Mouse (Mus musculus) heart, postnatal 4 days (tissue): ENCODE measurements around the gene Adamtsl5. TPM values are rescaled to one million over a fixed set of nuclear protein-coding genes. Genes with fewer than 3 reads are reported as not detected.
"Not testable (repeated sequence)": the region's sequence is repeated elsewhere in the genome, so short reads cannot be mapped to it uniquely, and the experiment has no call there.

Experiments used
- DNase-seq: peaks from one replicate; pipeline ENCODE4 v3.0.0; 2021
- total RNA-seq, 2 experiments: library from RNA; stranded (reverse); gene quantifications; 2 replicates each; pipeline ENCODE4 v1.2.3; 2021

The Adamtsl5 gene
- total RNA-seq, 2 experiments from 2014 or later, result 32.8 to 34.2 TPM

DNA sequence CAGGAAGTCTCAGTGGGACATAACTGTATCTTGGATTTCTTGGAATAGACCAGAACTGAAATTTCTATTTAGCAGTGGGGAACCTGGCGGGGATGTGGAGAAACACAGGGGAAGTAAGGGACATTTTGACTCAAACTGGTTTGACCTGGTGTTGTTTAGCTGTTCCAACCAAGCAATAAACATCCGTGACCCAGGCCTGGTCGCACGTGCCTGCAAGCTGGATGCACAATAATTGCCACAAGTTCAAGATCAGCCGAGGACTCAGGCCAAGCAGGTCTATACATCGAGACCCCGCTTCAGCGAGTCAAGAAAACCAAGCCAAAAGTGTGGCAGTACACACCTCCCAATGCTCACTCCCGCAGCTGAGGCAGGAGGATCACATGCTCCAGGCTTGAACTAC lies 23.8 kb upstream of the Adamtsl5 start:
- DNase-seq, result no peak

DNA sequence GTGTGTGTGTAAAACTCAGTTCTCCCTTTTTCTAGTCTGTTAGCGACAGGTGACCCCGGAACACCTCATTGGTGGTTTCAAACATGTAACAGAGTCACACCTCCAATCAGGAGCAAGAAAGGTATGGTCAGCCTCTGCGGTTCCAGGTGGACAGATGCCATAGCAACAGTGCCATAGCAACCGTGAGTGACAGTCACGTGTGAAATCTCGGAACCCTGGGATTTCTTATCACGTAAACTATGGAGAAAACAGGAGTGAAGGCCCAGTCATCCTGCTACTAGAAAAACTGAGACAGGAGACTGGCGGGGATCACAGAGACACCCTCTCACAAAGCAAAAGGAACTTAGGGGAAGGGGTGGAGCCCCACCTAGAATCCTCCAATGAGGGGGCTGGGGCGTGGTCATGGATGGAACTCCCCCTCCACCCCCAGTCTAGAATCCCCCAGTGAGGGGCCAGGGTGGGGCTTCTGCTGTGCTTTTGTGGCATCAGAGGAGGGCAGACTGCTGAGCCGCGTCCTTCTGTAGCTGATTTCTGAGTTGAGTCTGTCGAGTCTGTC lies 23.3 kb upstream of the Adamtsl5 start:
- DNase-seq, result no peak

DNA sequence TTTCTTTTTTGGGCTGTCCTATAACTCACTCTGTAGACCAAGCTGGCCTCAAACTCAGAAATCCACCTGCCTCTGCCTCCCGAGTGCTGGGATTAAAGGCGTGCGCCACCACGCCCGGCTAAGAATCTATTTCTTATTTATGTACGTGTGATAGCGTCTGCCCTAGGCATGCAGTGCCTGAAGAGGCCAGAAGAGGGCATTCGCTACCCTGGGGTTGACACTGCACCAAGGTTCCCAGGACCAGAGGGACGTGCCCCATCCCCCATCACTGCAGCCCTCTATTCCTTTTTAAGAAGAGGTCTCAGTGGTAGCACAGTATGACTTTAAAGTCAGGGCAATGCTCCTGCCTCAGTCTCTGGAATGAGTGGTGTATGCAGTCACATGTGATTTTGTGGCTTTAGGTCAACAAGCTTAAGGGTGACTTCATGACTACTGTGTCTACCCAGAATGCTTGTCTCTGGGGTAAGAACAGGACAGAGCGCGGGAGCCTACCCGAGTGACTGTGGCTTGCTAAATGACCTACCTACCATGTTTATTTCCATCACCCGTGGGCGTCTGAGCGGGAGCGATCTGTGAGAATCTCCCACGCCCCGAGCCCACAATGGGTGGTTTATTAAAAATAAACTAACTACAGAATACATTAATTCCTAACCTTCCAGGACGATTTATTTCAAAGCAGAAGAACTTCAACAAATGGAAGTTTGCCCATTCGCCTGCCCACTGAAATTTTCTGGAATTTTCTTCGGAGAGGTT lies 22.0 kb upstream of the Adamtsl5 start:
- no peak for DNase-seq

DNA sequence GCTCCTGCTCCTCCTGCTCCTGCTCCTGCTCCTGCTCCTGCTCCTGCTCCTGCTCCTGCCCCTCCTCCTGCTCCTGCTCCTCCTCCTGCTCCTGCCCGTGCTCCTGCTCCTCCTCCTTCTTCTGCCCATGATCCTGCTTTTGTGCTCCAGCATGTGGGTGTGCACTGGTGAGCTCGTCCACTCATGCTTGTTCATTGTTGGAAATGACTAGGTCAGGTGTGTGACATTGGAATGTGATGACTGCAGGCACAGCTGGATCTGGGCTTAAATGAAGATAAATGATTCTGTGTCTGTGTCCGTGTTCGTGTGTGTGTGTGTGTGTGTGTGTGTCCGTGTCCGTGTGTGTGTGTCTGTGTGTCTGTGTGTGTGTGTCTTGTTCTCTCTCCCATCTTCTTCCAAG lies 20.2 kb upstream of the Adamtsl5 start:
- DNase-seq, result no peak

DNA sequence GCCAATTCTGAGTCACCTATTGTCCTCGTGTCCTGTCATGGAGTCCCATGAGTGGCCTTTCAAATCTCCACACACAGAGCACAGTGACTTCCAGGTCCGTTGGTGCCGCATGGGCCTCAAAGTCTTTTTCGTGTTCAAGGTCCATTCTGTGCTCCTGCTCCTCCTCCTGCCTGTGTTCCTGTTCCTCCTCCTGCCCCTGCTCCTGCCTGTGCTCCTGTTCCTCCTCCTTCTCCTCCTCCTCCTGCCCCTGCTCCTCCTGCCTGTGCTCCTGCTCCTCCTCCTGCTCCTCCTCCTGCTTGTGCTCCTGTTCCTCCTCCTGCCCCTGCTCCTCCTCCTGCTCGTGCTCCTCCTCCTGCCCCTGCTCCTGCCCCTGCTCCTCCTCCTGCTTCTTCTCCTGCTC lies 19.7 kb upstream of the Adamtsl5 start:
- no peak for DNase-seq

DNA sequence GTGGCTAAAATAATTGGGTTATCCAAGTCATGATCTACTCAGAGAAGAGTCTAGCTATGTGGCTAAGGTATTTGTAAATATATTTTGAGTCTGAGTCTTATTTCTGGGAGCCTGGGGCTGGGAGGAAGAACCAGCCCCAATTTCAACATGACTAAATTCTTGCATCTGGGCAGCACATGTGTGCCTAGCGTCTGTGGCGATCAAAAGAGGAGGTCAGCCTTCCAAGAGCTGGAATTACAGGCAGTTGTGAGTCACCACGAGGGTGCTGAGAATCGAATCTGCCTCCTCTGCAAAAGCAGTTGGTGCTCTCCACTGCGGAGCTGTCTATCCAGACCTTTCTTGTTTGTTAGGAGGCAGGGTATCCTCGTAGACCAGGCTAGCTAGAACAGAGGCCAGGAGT lies 17.5 kb upstream of the Adamtsl5 start:
- DNase-seq, result no peak

DNA sequence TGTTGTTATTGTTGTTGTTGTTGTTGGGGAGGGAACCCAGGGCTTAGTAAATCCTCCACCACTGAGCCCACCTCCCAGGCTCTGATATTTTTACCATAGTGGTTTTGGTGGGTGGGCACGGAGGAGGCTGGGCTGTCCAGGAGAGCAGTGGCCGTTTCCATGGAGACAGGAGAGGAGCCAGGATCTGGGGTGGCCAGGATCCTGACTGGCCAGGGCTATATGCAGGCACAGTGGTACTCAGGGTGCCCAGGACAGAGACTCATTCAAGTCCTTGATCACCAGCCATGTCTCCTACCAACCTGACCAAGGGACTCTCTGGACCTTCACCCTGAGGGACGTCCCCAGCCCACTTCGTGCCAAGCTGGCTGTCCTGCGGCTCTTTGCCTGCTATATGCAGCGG lies 15.5 kb upstream of the Adamtsl5 start:
- DNase-seq, result no peak

DNA sequence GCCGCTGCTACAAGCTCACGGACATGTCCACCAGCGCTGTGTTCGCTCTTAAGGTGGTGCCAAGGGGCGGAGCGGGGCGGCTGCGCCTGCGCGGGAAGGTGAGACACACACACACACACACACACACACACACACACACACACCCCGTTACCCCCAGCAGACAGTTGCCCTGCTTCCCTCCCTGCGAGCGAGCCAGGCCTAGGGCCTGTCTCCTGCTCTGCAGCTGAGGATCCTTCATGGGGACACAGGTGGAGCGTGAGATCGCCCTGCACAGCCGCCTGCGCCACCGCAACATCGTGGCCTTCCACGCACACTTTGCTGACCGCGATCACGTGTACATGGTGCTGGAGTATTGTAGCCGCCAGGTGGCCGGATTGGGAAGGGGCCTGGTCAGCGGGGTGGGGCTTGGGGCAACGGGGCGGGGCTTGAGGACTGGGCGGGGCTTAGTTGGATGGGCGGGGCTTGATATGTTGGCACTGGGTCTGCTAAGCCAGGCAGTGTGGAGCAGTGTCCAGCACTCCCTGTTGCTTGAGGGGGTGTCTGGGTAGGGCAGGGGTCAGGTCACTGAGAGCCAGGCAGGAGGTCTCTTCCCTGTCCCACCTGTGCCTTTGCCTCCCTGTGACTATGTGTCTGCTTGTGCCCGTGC lies 9.9 kb upstream of the Adamtsl5 start:
- peak; percentile 39 for DNase-seq

DNA sequence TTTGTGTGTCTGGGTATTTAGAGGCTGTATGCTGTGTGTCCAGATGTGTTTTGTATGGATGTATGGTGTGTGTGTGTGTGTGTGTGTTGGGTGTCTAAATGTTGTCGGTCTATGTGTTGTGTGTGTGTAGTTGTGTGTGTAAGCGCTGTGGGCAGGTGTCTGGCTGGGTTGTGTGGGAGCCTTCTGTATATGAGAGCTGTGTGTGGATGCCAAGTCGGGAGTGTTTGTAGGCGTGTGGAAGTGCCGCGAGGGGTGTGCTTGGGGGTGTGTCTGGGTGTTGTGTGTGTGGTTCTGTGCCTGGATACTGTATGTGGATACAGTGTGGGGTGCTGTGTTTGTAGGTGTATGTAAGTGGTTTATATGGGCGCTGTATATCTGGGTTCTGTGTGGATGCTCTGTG lies 9.1 kb upstream of the Adamtsl5 start:
- DNase-seq, result no peak

DNA sequence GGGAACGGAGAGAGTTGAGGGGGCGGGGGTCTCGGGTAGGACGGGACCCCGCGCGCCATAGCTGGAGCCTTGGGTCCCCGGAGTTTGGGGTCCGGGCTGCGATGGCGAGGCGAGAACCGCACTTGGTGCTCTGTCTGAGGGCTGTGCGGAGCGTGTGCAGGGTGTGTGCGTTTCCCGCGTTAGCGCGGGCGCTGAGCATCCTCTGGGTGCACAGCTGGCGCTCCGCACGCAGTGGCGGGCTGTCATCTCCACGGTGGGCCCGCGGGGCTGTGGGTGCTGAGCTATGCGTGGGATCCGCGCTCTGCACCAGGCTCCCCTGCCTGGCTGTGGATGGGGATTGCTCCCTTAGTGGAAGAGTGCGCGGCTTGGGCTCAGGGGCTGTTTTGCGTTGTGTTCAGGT lies 8.5 kb upstream of the Adamtsl5 start:
- no peak for DNase-seq

DNA sequence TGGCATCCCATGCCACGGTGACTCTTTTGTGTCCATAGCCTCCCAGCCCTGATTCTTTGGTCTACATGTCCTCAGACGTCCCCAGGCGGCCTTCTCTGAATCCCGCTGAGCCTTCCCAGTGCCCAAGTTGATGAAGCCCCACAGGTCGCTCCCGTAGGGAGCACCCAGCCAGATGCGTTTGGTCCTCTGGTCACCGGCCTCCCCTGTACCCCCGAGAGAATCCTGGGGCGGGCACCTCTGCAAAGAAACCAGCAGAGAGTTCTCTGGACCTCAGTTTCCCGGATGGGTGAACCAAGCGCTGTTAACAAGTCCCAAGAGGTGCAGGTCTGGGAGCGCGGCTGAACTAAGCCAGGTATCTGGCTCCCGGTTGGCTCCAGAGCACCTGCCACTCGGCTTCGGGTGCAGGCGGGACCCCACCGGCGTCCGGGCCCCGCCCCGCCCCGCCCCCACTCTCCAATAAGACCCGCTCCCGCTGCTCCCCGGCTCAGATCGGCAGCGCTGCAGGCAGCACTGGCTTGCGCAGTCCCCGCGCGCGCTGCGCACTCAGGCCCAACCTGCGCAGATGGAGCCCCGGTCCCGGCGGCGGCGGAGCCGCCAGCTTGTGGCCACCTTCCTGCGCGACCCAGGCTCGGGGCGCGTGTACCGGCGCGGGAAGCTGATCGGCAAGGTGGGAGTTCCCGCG lies 7.9 kb upstream of the Adamtsl5 start, which contains the start of gene Plk5:
Gene Plk5 (plus strand): TSS at position 459 of the 682 bp plus-strand sequence.
- DNase-seq, result no peak

DNA sequence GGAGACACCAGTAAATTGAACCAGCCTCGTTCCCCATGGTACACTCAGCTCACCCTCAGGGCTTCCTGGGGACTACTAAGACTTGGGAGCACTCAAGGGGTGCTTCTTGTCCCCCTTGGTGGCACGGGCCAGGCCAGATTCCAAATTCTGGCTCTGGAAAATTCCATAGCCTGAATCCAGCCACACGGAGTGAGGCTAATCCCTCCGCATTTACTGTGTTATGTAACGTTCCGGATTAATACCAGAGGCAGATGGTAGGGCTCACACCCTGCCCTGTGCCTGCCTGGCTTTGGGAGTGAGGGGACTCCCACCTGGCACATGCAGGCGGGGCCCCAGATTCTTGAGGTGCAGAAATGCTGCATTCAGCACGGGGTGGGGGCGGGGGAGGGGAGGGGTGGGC lies 7.2 kb upstream of the Adamtsl5 start:
- no peak for DNase-seq

DNA sequence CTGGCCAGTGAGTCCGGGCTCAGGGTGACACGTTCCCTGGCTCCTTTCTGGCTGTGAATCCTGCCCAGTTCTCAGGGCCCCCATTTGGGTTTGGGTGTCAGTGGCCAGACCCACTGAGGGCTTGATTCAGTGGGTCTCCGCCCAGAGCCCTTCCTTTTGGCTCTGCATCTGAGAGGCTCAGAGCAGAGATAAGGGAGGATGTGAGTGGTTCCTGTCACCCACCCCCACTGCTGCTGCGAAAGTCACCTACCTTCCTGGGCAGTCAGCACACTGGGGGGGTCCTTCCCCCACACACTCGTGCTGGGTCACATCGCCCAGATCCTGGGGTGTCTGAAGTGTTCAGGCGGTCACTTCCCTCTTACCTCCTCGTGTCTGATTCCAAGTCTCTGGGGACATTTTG lies 4.5 kb upstream of the Adamtsl5 start:
- DNase-seq, result no peak

DNA sequence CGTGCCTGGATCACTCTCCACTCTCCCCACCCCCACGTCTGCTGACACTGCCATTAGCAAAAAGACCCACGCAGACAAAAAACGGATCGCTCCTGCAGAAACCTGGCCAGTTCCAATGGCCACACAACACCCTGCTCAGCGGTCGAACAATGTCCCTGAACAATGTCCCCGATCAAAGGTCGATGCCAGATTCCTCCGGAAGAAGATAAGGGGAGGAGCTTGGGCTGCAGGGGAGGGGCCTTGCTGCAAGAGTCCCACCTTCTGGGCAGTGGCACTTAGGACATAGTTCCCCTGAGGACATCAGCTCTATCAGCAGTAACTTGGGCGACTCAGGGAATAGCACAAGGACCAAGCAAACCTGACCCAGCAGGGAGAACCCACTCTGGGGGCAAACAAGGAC lies 3.7 kb upstream of the Adamtsl5 start:
- DNase-seq, result no peak

DNA sequence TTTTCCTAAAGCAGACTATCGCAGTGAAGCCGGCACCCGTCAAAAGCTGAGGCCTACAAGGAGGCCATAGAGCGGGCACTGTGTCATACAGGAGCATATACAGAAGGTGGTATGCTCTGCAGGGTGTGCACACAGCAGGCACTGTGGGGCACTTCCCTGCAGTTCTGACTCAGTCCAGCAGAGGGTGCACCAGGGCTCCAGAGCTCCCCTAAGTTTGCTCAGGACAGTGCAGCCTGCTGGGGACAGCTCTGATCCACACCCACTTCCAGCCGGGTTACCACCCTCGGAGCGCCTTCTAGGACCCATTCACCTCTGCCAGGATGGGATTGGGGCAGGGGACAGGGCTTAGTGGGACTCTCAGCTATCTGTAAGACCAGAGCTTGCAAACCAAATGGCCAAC lies 2.1 kb upstream of the Adamtsl5 start:
- peak; percentile 95 for DNase-seq

DNA sequence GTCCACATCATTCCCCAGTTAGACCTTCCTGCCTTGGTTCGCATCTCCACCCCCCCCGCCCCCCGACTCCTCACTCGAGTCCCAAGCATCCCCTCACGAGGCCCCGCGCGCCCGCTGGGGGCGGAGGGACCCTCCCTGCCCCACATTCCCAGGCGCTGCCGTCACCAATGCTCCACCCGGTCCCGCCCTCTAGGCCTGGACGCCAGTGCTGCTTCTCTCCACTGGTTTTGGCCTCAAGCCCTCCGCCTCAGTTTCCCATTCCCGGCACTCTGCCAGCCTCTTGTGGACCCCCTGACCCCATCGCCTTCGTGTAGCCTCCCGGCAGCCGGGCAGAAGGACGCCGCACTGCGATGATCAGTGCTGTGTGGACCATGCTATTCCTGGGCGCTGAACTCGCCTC lies 769 bp upstream of the Adamtsl5 start:
- DNase-seq, result peak; percentile 63

DNA sequence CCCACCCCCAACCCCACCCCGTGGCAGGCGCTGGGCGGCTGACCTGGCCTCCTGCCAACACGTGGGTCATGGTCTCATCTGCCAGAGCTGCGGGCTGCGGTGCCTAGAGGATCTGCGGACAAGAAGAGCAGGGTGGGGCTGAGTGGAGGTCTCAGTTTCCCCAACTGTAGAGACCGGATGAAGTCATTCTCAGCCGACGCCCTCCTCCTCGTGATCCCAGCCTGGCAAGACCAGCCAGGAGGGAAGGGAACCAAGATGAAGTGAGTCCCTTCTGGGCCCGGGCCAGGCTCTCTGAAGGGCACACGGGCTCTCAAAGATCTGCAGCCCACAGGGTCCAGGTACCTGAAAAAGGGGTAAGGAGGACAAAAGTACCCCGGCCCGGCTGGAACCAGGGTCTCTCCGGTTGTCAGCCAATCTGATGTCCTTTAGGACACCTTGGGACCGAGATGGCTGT lies 671 bp downstream of the Adamtsl5 start:
- DNase-seq, result peak; percentile 45

DNA sequence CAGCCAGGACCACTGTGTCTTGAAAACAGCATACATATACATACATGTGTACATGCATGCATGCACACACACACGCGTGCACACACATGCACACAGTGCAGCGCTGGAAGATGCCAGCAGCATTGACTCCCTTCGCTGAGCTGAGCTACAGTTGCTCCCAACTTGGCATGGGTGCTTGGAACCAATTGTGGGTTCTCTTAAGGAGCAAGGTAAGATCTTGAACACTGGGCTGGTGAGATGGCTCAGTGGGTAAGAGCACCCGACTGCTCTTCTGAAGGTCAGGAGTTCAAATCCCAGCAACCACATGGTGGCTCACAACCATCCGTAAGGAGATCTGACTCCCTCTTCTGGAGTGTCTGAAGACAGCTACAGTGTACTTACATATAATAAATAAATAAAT lies 2.3 kb downstream of the Adamtsl5 start:
- not testable (repeated sequence) for DNase-seq

DNA sequence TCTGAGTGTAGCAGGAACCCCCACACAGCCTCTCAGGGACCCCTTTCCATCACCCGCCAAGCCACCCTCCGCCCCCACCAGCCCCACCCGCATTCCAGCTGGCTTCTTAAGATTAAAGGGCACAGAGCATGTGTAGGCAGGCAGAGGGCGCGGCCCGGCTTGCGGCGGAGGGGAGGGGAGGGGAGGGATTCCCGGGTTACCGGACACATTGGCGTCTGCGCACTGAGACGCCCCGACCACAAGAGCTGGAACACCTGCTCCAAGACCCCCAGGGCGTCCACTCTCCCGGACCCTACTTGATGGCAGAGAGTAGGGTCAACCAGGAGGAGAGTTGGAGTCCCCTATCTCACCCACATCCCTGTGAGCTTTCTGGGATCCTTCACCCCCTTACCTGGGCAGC lies 3.1 kb downstream of the Adamtsl5 start:
- DNase-seq, result no peak

DNA sequence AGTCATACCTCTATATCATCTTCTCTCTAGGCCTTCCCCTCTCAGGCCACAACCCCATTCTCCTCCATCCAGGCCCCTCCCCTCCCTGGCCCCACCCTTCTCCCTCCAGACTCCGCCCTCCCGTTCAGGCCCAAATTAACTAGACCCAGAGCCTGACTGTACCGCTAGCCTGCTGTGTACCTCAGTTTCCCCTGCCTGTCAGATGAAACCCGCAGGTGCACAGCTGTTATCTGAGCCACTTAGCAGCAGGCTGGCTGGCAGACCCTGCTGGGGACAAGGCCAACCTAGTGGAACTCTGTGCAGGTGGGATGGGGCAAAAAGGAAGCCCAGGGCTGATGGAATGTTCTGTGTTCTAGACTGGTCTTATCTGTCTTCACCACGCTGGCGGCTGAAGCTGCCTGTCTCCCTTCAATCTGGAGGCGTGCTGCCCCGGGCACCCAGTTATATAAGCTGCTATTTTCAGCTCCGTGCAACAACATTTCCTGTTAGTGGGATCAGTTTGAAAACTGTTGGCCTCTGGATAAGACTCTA lies 4.0 kb downstream of the Adamtsl5 start:
- DNase-seq, result no peak

DNA sequence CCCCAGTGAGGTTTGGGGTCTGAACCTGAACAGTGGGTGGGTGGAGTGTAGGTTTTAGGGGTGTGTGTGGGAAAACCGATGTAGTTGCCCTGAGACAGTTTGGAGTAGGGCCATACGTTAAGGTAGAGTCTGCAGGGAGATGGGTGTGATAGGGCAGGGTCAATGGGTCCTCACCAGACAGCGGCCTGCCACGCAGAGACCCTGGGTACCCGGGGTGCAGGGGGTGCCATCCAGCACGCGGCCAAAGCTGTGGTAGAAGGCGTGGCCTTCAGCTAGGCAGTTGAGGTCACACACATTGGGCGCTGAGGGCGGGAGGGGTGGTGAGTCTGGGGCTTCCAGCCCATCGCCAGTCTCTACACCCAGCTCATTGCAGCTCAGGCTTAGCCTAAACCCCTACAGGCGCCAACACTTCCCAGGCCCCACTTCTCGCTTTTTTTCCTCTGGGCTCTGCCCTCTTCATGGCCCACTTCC lies 4.8 kb downstream of the Adamtsl5 start:
- DNase-seq, result no peak

DNA sequence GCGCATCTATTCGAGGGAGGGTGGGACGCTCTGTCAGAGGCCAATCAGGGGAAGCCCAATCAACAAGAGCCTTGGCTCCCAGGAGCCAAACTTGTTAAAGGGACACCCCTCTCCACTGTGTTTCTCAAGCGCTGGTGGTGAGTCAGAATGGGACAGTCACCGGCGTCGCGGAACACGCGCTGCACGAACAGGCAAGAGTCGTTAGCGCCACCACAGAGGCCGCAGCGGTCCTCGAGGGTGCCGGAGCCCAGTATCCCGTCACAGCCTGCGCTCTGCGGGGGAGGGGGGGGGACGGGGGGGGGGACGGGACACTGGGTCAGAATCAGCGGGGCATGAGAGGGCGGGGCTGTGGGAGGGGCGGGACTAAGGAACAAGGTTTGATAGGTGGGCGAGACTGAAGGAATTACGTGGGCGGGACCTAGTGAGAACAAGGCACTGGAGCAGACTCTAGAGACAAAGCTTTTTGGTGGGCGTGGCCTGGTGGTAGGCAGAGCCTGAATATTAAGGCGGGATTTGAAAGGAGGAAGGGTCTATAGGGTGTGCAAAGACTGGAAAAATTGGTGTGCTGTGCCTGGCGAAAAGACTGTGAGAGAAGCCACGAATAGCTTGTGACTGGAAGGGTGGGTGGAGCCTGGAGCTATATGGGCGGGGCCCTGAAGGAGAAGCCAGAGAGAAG lies 5.3 kb downstream of the Adamtsl5 start:
- peak; percentile 59 for DNase-seq
